Mouse (Mus musculus): ENCODE measurements at regions not wholly inside any gene's neighbourhood (a gene's known extent, or its start where the extent isn't known, plus 50 kb on each side); places are given as distances from the start of the nearest gene placed in this dataset.

- no peak overlapping the region for H3K4me3 ChIP-seq (ENCODE audit: low read length)
- ATAC-seq: no peak
- H3K27me3 ChIP-seq (ENCODE audit: insufficient read depth, low read length): no peaks in the 10 kb centered on the region
- H3K4me1 ChIP-seq (ENCODE audit: insufficient read depth, low read length): no peaks in the 10 kb centered on the region
- TF ChIP-seq CTCF (IDR thresholded peaks at IDR 0.05; ENCODE audit: low read depth): no peak
- no peak overlapping the region for H3K4me2 ChIP-seq (ENCODE audit: low read depth, low read length)
- H3K27ac ChIP-seq: no peak overlapping the region
- H3K36me3 ChIP-seq (ENCODE audit: insufficient read depth, low read length): no peaks in the 10 kb centered on the region
- H3K9me3 ChIP-seq (ENCODE audit: low read length): no peaks in the 10 kb centered on the region
- H3K9ac ChIP-seq (replicated peaks; ENCODE audit: low read length): no peak overlapping the region
- 82% methylated on average over 5 of the region's 5 CpGs for WGBS
- no peak for DNase-seq (ENCODE audit: low spot score)
Measured at GRCm38 (mm10) chr19:44626261-44626660, 63.6 kb downstream of the Hif1an start.

GRCm38 (mm10) chr19:44629705-44630104 is 67.1 kb downstream of the Hif1an start:
- H3K4me3 ChIP-seq (ENCODE audit: low read length): no peak overlapping the region
- H3K9me3 ChIP-seq (ENCODE audit: low read length): no peaks in the 10 kb centered on the region
- H3K27ac ChIP-seq: no peak overlapping the region
- no peaks in the 10 kb centered on the region for H3K27me3 ChIP-seq (ENCODE audit: insufficient read depth, low read length)
- peak; percentile 50 for TF ChIP-seq CTCF (IDR thresholded peaks at IDR 0.05; ENCODE audit: low read depth)
- no peak overlapping the region for H3K9ac ChIP-seq (replicated peaks; ENCODE audit: low read length)
- H3K4me2 ChIP-seq (ENCODE audit: low read depth, low read length): no peak overlapping the region
- WGBS: 71% methylated on average over 7 of the region's 7 CpGs
- H3K36me3 ChIP-seq (ENCODE audit: insufficient read depth, low read length): no peaks in the 10 kb centered on the region
- ATAC-seq (no peak), DNase-seq (ENCODE audit: low spot score) (no peak)
- H3K4me1 ChIP-seq (ENCODE audit: insufficient read depth, low read length): no peaks in the 10 kb centered on the region

GRCm38 (mm10) chr19:44631356-44632007 is 68.8 kb downstream of the Hif1an start:
- Histone ChIP-seq H3K36me3 (ENCODE audit: insufficient read depth, low read length) (no peaks in the 10 kb centered on the region), H3K27ac (no peak overlapping the region), H3K4me3 (ENCODE audit: low read length) (no peak overlapping the region), H3K27me3 (ENCODE audit: insufficient read depth, low read length) (no peaks in the 10 kb centered on the region), H3K9ac (replicated peaks; ENCODE audit: low read length) (no peak overlapping the region), H3K9me3 (ENCODE audit: low read length) (no peaks in the 10 kb centered on the region), H3K4me2 (ENCODE audit: low read depth, low read length) (no peak overlapping the region), H3K4me1 (ENCODE audit: insufficient read depth, low read length) (no peaks in the 10 kb centered on the region)
- no peak for TF ChIP-seq CTCF (IDR thresholded peaks at IDR 0.05; ENCODE audit: low read depth)
- ATAC-seq: no peak
- peak; percentile 38 for DNase-seq (ENCODE audit: low spot score)
- 73% methylated on average over 19 of the region's 19 CpGs for WGBS

GRCm38 (mm10) chr19:44637145-44637719 is 74.6 kb downstream of the Hif1an start:
- Histone ChIP-seq H3K27ac (no peak overlapping the region), H3K4me1 (ENCODE audit: insufficient read depth, low read length) (no peaks in the 10 kb centered on the region; the same call in 1 of the 2 replicates), H3K36me3 (ENCODE audit: insufficient read depth, low read length) (no peaks in the 10 kb centered on the region), H3K9me3 (ENCODE audit: low read length) (no peaks in the 10 kb centered on the region), H3K4me3 (ENCODE audit: low read length) (no peak overlapping the region), H3K9ac (replicated peaks; ENCODE audit: low read length) (no peak overlapping the region), H3K4me2 (ENCODE audit: low read depth, low read length) (no peak overlapping the region), H3K27me3 (ENCODE audit: insufficient read depth, low read length) (peaks cover 7% of the 10 kb centered on the region; the same call in 1 of the 2 replicates)
- TF ChIP-seq CTCF (IDR thresholded peaks at IDR 0.05; ENCODE audit: low read depth): no peak
- DNase-seq (ENCODE audit: low spot score) (no peak), ATAC-seq (no peak)
- WGBS: 60% methylated on average over 9 of the region's 9 CpGs

GRCm38 (mm10) chr19:44640021-44640420 is 77.4 kb downstream of the Hif1an start:
- under 1% methylated on average over 24 of the region's 26 CpGs for WGBS
- H3K36me3 ChIP-seq (ENCODE audit: insufficient read depth, low read length): no peaks in the 10 kb centered on the region
- peak; percentile 31 for DNase-seq (ENCODE audit: low spot score)
- H3K4me1 ChIP-seq (ENCODE audit: insufficient read depth, low read length): no peaks in the 10 kb centered on the region; the same call in 1 of the 2 replicates
- H3K9ac ChIP-seq (replicated peaks; ENCODE audit: low read length): no peak overlapping the region
- peak overlapping the region; percentile 24 for H3K4me3 ChIP-seq (ENCODE audit: low read length)
- no peak for ATAC-seq
- H3K4me2 ChIP-seq (ENCODE audit: low read depth, low read length): peak overlapping the region; percentile 55
- H3K27ac ChIP-seq: no peak overlapping the region
- peaks cover 7% of the 10 kb centered on the region; the same call in 1 of the 2 replicates for H3K27me3 ChIP-seq (ENCODE audit: insufficient read depth, low read length)
- no peak for TF ChIP-seq CTCF (IDR thresholded peaks at IDR 0.05; ENCODE audit: low read depth)
- no peaks in the 10 kb centered on the region for H3K9me3 ChIP-seq (ENCODE audit: low read length)

- Histone ChIP-seq H3K36me3 (ENCODE audit: insufficient read depth, low read length) (no peaks in the 10 kb centered on the region), H3K27ac (no peak overlapping the region), H3K4me2 (ENCODE audit: low read depth, low read length) (peak overlapping the region; percentile 55), H3K9me3 (ENCODE audit: low read length) (no peaks in the 10 kb centered on the region), H3K4me3 (ENCODE audit: low read length) (peak overlapping the region; percentile 24), H3K9ac (replicated peaks; ENCODE audit: low read length) (no peak overlapping the region), H3K27me3 (ENCODE audit: insufficient read depth, low read length) (peaks cover 7% of the 10 kb centered on the region; the same call in 1 of the 2 replicates), H3K4me1 (ENCODE audit: insufficient read depth, low read length) (no peaks in the 10 kb centered on the region; the same call in 1 of the 2 replicates)
- DNase-seq (ENCODE audit: low spot score): no peak
- ATAC-seq: no peak
- 0% methylated on average over 1 of the region's 1 CpGs for WGBS
- TF ChIP-seq CTCF (IDR thresholded peaks at IDR 0.05; ENCODE audit: low read depth): no peak
Measured at GRCm38 (mm10) chr19:44640551-44640950, 77.9 kb downstream of the Hif1an start.

- H3K9ac ChIP-seq (replicated peaks; ENCODE audit: low read length): no peak overlapping the region
- no peak for ATAC-seq
- WGBS: 68% methylated on average over 4 of the region's 4 CpGs
Measured at GRCm38 (mm10) chr19:44642294-44642693, 79.6 kb downstream of the Hif1an start.

More at GRCm38 (mm10) chr19:44642294-44642693, 79.6 kb downstream of the Hif1an start:
- Histone ChIP-seq H3K4me2 (ENCODE audit: low read depth, low read length) (no peak overlapping the region), H3K27me3 (ENCODE audit: insufficient read depth, low read length) (peaks cover 7% of the 10 kb centered on the region; the same call in 1 of the 2 replicates), H3K4me1 (ENCODE audit: insufficient read depth, low read length) (no peaks in the 10 kb centered on the region; the same call in 1 of the 2 replicates), H3K4me3 (ENCODE audit: low read length) (no peak overlapping the region), H3K27ac (no peak overlapping the region), H3K36me3 (ENCODE audit: insufficient read depth, low read length) (no peaks in the 10 kb centered on the region), H3K9me3 (ENCODE audit: low read length) (no peaks in the 10 kb centered on the region)
- no peak for DNase-seq (ENCODE audit: low spot score)
- no peak for TF ChIP-seq CTCF (IDR thresholded peaks at IDR 0.05; ENCODE audit: low read depth)
